In genomic region chr7:92363800-92364199, GRCm38 (mm10) we compare ENCODE assay signal across 27 mouse cellular contexts.
"Had no signal": no experiment of that assay in that cellular context is flagged by ENCODE, and none has a peak within 500 bp of the region (broad histone marks: within the 10 kb centered on the region; RNA-seq: fewer than 3 reads in every experiment).

No protein-coding gene starts in this region.

- H3K4me1 ChIP-seq: heart, embryonic 10.5 days; heart, embryonic 12.5 days; hindbrain, embryonic 10.5 days; hindbrain, embryonic 12.5 days; intestine, embryonic 15.5 days; liver, embryonic 13.5 days; liver, embryonic 15.5 days had no signal

- DNase-seq: gastrocnemius, postnatal 14 days; gastrocnemius, postnatal 36 days; heart, adult 11 months; heart, adult 2 months; heart, postnatal 10 days; heart, postnatal 4 days; kidney, adult 18-20 months; kidney, adult 8-10 months; kidney, postnatal 10 days; kidney, postnatal 25 days; layer of hippocampus, adult 9-11 months; layer of hippocampus, postnatal 36 days; left cerebral cortex, postnatal 4 days; liver; liver, embryonic 13.5 days had no signal

- ATAC-seq: hindbrain, embryonic 16.5 days; inflammation-experienced regulatory T-cells, adult 6 months; intestine, embryonic 15.5 days; intestine, postnatal 0 days had no signal

- H3K27ac ChIP-seq: heart, adult 2 months; heart, embryonic 10.5 days; hindbrain, embryonic 10.5 days; hindbrain, embryonic 12.5 days; hindbrain, embryonic 14.5 days; intestine, embryonic 15.5 days; limb, embryonic 13.5 days; liver, embryonic 13.5 days; liver, embryonic 15.5 days had no signal

- H3K4me2 ChIP-seq: heart, embryonic 12.5 days; hindbrain, embryonic 12.5 days; hindbrain, embryonic 14.5 days; intestine, embryonic 15.5 days; limb, embryonic 13.5 days; liver, embryonic 11.5 days; liver, embryonic 13.5 days; liver, embryonic 15.5 days had no signal

- H3K27me3 ChIP-seq: heart, embryonic 12.5 days; hindbrain, embryonic 12.5 days; intestine, embryonic 15.5 days; limb, embryonic 13.5 days; liver, embryonic 13.5 days; liver, embryonic 15.5 days had no signal

- H3K9ac ChIP-seq: heart, embryonic 12.5 days; hindbrain, embryonic 12.5 days; hindbrain, embryonic 14.5 days; intestine, embryonic 15.5 days; limb, embryonic 13.5 days; liver, embryonic 13.5 days; liver, embryonic 15.5 days had no signal

- H3K36me3 ChIP-seq: heart, embryonic 10.5 days; heart, embryonic 12.5 days; hindbrain, embryonic 10.5 days; hindbrain, embryonic 12.5 days; intestine, embryonic 15.5 days; limb, embryonic 13.5 days; liver, embryonic 13.5 days; liver, embryonic 15.5 days had no signal

- H3K4me3 ChIP-seq: heart, adult 2 months; heart, embryonic 10.5 days; heart, embryonic 12.5 days; hindbrain, embryonic 10.5 days; hindbrain, embryonic 12.5 days; intestine, embryonic 15.5 days; limb, embryonic 13.5 days; liver, embryonic 13.5 days; liver, embryonic 15.5 days had no signal

- H3K9me3 ChIP-seq: heart, embryonic 10.5 days; heart, embryonic 12.5 days; hindbrain, embryonic 10.5 days; hindbrain, embryonic 12.5 days; intestine, embryonic 15.5 days; limb, embryonic 13.5 days; liver, embryonic 13.5 days; liver, embryonic 15.5 days had no signal
